Mouse (Mus musculus) gastrocnemius, adult 8-10 months (tissue): Measurements from ENCODE around the gene Tmem203. TPM values are rescaled to one million over a fixed set of nuclear protein-coding genes. Genes with fewer than 3 reads are reported as not detected.
A peak's percentile ranks its signal among the peaks of the same experiment; 100 is the strongest.

Experiments used
- DNase-seq, 2 experiments: peaks; one replicate each; pipeline ENCODE4 v3.0.0; 2022; ENCODE audit warnings: low spot score in 2 of 2
- total RNA-seq, 4 experiments: library from RNA; stranded (reverse); gene quantifications; 2 replicates each; pipeline ENCODE4 v1.2.4; 2022

Gene Tmem203
- total RNA-seq, 4 experiments from 2014 or later = 11.7 to 14.1 (median 13.1) TPM

- no peak for DNase-seq
Measured at GRCm38 (mm10) chr2:25262795-25263622, 7.8 kb downstream of the Tmem203 start.

- no peak for DNase-seq
Measured at GRCm38 (mm10) chr2:25263623-25264285, 8.5 kb downstream of the Tmem203 start.

GRCm38 (mm10) chr2:25264286-25264660 lies 9.0 kb downstream of the Tmem203 start:
- DNase-seq = no peak

- DNase-seq = no peak
Measured at GRCm38 (mm10) chr2:25264851-25265250, 9.6 kb downstream of the Tmem203 start.

GRCm38 (mm10) chr2:25265897-25266656 lies 10.8 kb downstream of the Tmem203 start:
- no peak for DNase-seq

- DNase-seq = no peak
Measured at GRCm38 (mm10) chr2:25266720-25267119, 11.5 kb downstream of the Tmem203 start.

- DNase-seq = no peak
Measured at GRCm38 (mm10) chr2:25267241-25267640, 12.0 kb downstream of the Tmem203 start.

- DNase-seq = no peak
Measured at GRCm38 (mm10) chr2:25267746-25268309, 12.6 kb downstream of the Tmem203 start.

GRCm38 (mm10) chr2:25271827-25272511 lies 16.7 kb downstream of the Tmem203 start, which contains the start of the genes Ssna1 and Anapc2:
TSS of gene Ssna1 (minus strand) at chr2:25272438.
TSS of gene Anapc2 (plus strand) at chr2:25272478.
- DNase-seq = peak; percentile 92 to 95

- no peak for DNase-seq
Measured at GRCm38 (mm10) chr2:25272515-25272914, 17.3 kb downstream of the Tmem203 start.

- no peak for DNase-seq
Measured at GRCm38 (mm10) chr2:25273010-25273409, 17.8 kb downstream of the Tmem203 start.

GRCm38 (mm10) chr2:25278928-25279882 lies 24.0 kb downstream of the Tmem203 start:
- peak in 1 of 2 experiments; percentile 59 for DNase-seq

GRCm38 (mm10) chr2:25285551-25285950 lies 30.3 kb downstream of the Tmem203 start:
- DNase-seq = no peak

- no peak for DNase-seq
Measured at GRCm38 (mm10) chr2:25286314-25286713, 31.1 kb downstream of the Tmem203 start.

- DNase-seq = no peak
Measured at GRCm38 (mm10) chr2:25286837-25287636, 31.8 kb downstream of the Tmem203 start.

GRCm38 (mm10) chr2:25287927-25288649 lies 32.8 kb downstream of the Tmem203 start, which contains the start of gene Tmem210:
TSS of gene Tmem210 (plus strand) at chr2:25288145.
- no peak for DNase-seq

- DNase-seq = no peak
Measured at GRCm38 (mm10) chr2:25288734-25289345, 33.6 kb downstream of the Tmem203 start.

- DNase-seq = no peak
Measured at GRCm38 (mm10) chr2:25289651-25290050, 34.4 kb downstream of the Tmem203 start, which contains the start of gene Lrrc26. TSS of gene Lrrc26 (plus strand) at chr2:25289915.
